Mouse (Mus musculus) megakaryocyte, adult 5-6 weeks (primary cell): ENCODE results near the gene Gm14322. TPM values are rescaled to one million over a fixed set of nuclear protein-coding genes. Genes with fewer than 3 reads are reported as not detected.
"Not testable (repeated sequence)": the region's sequence is repeated elsewhere in the genome, so short reads cannot be mapped to it uniquely, and the experiment has no call there.

Source experiments
- ATAC-seq: 2 replicates; pipeline ENCODE4 v1.8.0; 2016; ENCODE audit warnings: mild to moderate bottlenecking, inconsistent platforms; ENCODE audit not compliant: poor library complexity, severe bottlenecking
- total RNA-seq, 2 experiments: library from RNA; stranded (forward) in 1 of 2; stranded (reverse) in 1 of 2; fragments of 153-499, 151-499 nt in 1 of 2; fragments of 221-1000, 200-1000 nt in 1 of 2; gene quantifications; 2 replicates each; pipeline versions ENCODE4 v1.2.3 to v1.2.4; 2015 to 2017

The Gm14322 gene
- 1.2 and 1.3 TPM in 2 replicates for total RNA-seq (2015)
- 1.3 TPM in 1 of 2 replicates, not detected in the other for total RNA-seq (2017)

GRCm38 (mm10) chr2:177758941-177759558, at the start of gene Gm14322:
Gm14322 (plus strand) TSS chr2:177759288.
- not testable (repeated sequence) for ATAC-seq

DNA sequence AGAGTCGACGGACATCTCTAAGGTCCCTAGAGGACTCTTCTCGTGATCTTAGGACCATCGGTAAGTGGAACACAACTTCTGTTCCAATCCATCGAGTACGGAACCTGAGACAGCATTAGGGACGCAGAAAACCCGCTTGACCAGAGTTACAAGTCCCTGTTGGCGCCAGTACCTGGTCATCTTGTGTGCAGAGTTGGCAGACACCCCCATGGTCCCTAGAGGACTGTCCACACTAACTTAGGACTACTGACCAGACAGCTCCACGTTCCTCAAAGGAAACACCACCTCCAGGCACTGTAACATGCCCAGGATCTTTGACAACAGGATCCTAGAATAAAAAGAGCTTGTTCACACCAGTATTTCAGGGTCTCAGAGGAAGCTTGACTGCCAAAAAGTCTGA, 17.6 kb upstream of the Gm14322 start:
- not testable (repeated sequence) for ATAC-seq

DNA sequence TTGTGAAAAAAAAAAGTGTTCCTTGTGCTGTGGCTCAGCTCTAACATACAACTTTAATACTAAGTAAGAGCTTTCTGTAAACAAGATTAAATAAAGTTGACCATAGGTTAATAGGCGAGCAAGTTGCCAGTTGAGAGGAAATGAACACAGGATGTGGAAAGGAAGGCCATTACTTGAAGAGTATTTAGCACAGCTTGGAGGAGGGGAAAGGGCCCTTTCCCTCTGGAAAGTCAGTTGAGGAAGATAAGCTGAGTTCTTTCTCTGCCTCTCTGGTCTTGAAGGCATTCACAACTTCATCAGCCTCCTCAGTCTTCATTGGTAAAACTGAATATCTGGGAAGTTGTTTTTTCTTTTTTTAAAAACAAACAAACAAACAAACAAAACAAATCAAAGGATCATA, 28.3 kb downstream of the Gm14322 start:
- not testable (repeated sequence) for ATAC-seq

DNA sequence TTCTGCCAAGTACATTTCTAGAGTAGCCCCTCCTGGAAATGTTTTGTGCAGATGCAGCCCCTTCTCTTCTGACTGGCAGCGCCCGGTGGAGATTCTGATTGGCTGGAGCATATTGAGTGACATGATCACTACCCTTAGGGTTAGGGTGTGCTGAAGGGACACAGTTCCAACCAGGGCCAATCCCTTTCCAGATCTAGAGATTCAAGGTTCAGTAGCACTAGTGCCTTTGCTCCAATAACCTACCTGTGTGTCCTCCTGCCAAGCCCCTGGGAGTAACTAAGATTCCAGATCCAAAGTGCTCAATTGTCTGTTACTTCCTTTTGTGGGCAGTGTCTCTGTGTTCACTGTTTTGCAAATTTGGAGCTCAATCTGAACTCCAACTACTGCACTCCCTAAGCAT, 47.1 kb downstream of the Gm14322 start:
- ATAC-seq = not testable (repeated sequence)

Other genes starting within 250 kb of the Gm14322 start
- gene Gm14406, start 181.1 kb upstream of the Gm14322 start, total RNA-seq (2015) = not detected in 2 replicates
- not detected in 2 replicates for gene Gm14406, start 181.1 kb upstream of the Gm14322 start, total RNA-seq (2017)
- gene Gm14325, start 81.0 kb downstream of the Gm14322 start, total RNA-seq (2015) = 9.7 and 16.7 TPM in 2 replicates
- 18.7 and 31.8 TPM in 2 replicates for gene Gm14325, start 81.0 kb downstream of the Gm14322 start, total RNA-seq (2017)
- 2.6 and 3.1 TPM in 2 replicates for gene Gm14327, start 137.8 kb downstream of the Gm14322 start, total RNA-seq (2015)
- 1.2 and 1.3 TPM in 2 replicates for gene Gm14327, start 137.8 kb downstream of the Gm14322 start, total RNA-seq (2017)
- not detected in 2 replicates for gene Zfp972, start 166.3 kb downstream of the Gm14322 start, total RNA-seq (2015)
- gene Zfp972, start 166.3 kb downstream of the Gm14322 start, total RNA-seq (2017) = 1.2 and 1.5 TPM in 2 replicates
- 39.2 and 42.3 TPM in 2 replicates for gene Gm14326, start 198.0 kb downstream of the Gm14322 start, total RNA-seq (2015)
- 21.5 and 26.1 TPM in 2 replicates for gene Gm14326, start 198.0 kb downstream of the Gm14322 start, total RNA-seq (2017)